Mouse (Mus musculus) mouse trophoblast stem cell (cell line): ENCODE results near the gene Dao.

Experiments used
- in situ Hi-C, 2 experiments: fragments of 300-500 bp; cut with MseI, MboI; formaldehyde crosslinking; loops; 2 replicates in 1 of 2; 3 replicates in 1 of 2; pipeline ENCODE4 v1.15.1; 2025

The Dao gene

DNA sequence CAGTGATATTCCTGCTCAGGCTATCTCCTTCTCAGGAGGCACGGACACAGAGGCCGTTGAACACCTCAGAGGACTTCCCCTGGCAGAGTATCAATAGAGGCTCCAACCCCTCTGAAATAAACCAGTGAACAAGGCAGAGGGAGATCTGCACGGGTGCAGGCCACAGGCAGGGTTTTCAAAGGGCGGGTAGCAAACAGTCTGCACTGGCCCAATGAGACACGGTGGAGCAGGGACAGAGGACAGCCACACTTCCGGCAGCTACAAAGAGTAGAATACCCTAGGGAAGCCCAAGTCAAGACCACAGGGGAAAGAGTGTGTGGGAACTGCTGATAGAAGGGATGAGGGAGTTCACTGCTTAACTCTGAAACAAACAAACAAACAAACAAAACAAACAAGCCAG is 20.0 kb upstream of the Dao start:
- in situ Hi-C loops: no loop called here

DNA sequence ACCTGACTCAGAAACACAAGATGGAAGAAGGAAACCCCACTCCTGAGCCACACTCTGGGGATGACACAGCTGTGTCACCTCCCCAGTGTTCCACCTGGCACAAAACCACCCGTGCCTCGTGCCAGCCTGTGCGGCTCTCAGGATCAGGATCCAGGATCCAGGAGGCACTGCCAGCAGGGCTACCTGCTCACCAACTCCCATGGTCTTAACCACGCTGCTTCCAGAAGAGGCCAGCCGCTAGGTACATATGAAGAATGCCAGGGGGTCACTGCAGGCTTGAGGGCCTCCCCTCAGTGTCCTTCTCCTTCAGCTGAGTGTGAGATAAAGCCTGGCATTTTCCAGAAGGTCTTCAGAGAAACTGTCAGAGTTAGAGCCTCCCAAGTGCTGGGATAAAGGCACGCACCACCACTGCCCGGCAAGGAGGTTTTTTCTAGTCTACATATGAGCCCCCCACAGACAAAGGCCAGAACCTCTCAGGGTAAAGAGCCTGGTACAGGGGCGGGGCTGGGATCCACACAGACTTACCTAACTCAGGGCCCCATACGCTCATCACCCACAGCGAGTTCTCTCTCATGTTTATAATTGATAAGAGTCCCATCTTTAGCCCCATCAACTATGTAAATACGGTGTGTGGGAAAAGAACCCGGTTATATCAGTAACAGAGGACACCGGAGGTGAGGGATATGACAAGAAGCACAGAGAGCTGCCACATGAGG is 19.3 kb upstream of the Dao start:
- in situ Hi-C loops: no loop called here

DNA sequence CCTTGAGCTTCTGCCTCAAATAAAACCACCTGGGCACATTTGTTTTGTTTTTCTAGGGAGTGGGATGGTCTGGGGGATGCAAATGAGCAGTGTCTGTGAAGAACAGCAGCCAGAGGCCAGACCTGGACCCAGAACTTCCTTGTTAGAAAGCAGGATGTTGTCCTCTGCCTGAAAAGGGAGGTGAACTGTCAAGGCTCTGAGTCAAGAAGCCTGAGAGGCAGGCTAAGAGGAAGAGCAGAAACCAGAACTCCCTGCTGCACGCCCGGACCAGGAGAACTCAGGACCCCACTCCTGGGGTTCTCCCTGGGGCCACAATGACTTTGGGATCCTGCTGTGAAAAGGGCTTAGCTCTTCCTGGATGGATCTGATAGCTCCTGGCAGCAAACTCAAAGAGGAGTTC is 17.8 kb upstream of the Dao start:
- in situ Hi-C loops: no loop called here

DNA sequence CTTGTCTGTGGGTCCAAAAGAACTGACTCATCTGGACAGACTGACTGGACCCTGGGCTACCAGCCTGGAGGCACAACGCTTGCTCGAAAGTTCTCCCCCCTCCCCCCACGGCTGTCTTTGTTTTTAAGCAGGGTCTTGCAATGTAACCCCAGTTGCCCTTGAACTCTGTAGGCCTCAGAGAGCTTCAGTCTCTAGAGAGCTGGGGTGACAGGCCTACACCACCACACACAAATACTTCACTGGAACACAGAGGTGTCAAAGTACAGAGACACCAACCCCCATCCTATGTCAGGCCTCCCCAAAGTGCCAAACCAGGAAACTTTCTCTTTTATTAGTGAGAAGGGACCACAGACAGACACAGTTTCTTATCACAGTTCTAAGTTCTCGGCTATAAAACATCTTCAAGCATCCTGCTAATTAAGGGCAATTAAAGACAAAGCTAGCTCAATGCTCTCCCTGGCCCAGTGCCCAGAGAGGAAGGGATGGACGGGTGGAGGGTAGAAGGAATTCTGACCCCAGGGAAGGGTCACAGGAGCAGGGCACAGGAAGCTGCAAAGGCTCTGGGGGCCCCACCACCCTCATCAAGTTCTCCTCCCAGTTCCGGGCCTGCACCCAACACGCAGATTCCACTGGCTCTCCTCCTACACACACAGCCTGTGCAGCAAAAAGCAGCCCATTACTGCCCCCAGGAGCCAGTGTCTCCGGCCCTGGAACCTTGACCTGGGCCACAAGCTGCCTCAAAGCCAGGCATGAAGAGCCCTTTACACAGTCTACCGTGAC is 17.1 kb upstream of the Dao start:
- in situ Hi-C loops: no loop called here

DNA sequence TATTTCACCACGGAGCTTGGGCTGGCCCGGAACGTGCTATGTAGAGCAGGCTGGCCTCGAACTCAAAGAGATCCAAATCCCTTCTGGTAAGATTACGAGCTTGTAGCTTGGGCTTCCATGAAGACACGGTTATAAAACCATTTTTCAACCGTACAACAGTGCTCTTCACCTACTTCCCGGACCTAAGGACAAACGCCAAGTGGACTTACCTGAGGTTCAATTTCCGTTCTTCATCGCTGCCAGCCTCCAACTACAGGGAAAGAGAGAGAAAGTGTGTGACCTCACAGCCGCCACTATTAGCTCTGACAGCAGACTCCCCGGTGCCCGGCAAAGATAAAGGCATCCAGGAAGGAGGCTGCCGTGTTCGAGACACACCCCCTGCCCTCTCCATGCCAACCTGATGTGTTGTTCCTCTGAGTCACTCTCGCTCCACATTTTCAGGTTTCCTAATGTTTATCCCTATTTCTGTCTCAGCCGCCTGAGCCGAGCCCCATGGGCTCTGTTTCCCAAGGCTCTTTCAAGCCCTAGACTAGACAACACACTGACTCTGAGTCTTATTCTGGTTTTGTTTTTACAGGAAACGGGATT is 14.0 kb upstream of the Dao start:
- in situ Hi-C loops: no loop called here

DNA sequence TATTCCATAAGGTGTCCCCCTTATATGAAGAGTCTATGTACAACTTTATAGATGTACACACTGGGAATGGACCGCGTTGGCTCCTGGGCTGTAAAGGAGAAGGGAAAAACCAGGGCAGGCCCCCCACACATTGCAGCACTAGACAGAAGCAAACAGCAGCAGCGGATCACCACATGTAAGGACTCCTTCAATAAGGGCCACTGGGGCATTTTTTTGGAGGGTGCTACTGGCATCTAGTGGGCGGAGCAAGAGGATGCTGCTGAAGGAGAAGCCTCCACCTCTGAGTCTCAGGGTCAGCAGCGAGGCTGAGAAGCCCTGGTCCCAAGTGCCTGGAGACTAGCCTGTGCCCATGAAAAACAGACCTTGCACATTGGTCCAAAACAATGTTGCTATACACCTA is 12.9 kb upstream of the Dao start:
- in situ Hi-C loops: no loop called here

DNA sequence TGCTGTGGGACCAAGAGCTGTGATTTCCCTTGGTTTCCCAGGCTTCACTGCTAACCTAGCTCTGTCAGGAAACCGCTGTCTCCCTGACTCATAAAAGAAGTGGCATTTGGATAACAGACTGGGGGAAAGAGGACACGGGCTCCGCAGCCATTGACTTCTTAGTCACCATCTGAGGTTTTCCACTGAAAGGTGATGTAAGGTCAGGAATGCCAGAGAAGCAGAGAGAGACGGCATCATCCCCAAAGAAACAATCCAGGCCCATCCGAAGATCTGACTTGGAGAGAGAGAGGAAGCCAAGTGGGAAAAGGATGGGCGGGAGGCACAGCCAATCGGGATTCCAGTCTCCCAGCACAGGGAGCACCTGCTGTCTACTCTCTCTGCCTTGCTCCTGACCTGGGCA is 12.4 kb upstream of the Dao start:
- in situ Hi-C loops: no loop called here

DNA sequence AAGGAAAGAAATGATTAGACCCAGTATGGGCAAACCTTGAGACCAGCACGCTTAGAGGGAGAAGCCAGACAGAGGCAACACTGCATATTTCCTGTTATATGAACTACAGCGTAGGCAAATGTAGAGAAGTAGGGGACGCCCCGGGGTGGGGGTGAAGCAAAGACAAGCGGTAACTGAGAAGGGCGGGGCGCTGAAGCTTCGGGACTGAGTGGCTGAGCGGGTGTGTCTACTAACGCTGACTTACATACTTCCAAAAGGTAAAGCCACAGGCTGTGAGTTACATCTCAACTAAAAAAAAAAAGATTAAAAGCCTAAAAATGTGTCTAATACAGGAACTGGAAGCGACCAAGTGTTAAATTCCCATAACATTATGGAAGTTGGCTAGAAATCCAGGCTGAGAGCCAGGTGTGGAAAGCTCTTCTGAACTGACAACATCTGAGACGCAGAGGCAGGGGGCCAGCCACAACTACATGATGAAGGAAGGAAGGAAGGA is 11.1 kb upstream of the Dao start:
- in situ Hi-C loops: no loop called here

DNA sequence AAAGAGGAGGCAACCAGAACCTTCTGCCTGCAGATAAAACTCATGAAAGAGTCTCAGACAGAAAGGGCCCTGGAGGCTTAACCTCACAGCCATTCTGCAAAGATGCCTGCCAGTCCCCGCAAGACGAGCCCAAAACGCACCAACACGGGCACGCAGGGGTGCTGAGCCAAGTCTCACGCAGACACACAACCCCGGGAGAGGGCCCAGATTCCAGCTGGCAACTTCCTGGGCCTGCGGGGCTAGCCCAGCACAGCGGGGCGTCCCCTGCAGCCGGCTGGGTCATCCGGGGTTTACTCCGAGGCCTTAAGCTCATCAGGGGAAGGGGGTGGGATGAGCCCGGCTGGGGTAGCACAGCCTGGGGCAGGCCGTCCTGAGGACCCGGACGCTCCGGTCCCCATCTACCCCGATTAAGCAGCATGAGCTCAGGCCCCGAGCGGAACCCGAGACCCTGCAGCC is 10.4 kb upstream of the Dao start:
- in situ Hi-C loops: no loop called here

DNA sequence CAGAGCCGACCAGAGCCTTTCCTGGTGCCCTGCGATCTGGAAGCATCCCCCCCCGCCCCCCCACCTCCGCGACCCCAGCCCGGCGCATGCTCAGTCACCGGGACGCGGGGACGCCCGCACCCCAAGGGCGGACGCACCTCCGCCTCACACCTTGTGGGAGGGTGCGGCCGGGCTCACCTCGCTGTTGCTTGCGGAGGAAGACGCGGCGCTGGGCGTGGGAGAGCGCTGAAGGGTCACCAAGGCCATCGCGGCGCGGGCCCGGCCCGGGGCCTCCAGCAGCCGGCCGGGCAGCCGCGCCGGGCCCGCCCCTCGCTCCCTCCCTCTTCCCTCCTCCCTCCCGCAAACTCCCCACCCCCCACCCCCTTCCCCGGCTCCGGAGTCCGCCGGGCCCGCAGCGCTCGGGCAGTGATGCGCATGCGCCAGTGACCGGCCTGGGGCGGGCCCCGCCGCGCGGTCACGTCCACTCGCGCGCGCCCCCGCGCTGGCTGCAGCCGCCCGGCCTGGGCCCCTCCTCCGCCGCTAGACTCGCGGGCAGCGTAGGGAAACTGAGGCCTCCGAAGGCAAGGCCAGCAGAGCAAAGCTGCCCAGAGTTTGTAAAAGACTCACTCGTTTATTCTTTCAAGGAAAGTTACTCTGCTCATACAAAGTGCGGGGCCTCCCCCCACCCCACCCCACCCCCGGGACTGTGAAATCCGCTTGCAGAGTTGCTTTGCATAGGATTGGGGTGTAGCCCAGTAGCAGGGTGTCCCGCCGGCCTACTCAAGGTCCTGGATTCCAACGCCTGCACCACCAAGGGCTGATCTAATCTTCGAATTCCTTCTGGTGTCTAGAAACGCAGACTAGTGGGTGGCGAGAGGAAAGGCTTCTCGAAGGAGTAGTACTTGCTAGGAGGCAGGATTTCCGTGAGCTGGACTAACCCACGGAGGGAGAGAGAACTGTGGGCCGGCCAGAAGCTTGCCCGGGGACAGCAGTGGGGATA is 9.7 kb upstream of the Dao start, which contains the start of gene Ssh1:
Ssh1 (minus strand) TSS at position 408 of the 979 bp plus-strand sequence.
- in situ Hi-C loops: no loop called here

DNA sequence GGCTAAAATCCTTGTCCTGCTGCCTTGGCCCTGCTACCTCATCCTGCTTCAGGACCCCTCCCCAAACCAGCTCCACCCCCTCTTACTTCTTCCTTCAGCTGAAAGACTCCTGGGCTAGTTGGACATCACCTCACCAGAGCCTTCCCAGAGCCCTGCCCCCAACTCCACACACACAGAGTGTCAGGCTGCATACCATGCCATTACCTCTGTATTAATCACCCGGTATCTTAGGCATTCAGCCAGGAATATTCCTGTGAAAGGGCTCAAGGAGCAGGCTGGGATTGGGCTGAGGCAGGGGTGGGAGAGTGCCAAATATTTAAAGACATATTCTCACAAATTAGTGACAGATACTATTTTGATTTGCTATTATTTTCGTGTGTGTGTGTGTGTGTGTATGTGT is 7.0 kb upstream of the Dao start:
- in situ Hi-C loops: no loop called here

DNA sequence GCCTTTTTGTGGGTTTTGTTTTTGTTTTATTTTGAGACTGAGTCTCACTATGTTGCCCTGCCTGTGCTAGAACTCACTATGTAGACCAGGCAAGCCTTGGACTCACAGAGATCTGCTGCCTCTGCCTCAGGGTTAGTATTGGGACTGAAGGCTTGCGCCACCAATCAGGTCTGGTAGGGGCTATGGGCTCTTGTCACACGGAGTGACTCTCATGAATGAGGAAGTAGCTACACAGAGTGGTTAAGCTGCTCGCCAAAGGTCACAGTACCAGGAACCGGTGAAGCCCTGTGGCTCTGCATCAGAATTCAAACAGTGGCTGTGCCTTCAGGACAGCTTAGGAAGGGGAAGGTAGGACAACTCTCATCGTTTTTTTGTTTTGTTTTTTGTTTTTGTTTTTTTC is 4.1 kb upstream of the Dao start:
- in situ Hi-C loops: no loop called here

DNA sequence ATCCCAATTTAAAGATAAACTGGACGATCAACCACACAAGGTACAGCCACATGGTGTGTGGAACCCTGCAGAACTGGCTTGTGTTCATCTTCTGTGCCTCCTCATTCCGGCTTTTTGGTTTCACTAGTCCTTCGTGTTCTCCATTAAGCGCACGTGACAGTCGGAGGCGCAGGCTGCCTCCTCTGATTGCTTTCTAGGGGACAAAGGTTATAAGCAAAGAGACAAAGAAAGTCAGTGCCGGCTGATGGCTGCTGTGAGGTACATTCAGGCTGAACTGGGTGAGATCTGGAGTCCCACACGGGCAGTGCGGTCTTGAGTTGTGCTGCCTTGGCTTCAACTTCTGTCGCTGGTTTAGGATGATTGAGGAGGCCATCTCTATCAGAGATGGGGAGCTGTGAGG is 1.1 kb downstream of the Dao start:
- in situ Hi-C loops: no loop called here

DNA sequence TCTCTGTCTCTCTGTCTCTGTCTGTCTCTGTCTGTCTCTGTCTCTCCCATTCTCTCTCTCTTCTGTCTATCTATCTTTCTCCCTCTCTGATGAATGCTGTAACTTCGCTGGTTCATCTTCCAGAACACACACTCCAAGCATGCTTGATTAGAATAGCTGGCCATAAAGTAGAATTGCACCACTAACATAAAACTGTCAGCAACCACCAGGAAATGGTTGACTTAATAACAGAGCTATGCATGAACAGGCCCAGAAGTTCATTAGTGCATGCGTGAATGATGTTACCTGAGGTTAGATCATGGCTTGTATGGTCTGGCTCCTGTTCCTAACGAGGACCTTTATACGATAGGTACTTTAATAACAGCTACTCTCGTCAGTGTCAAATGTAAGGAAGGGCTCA is 1.6 kb downstream of the Dao start:
- in situ Hi-C loops: no loop called here

DNA sequence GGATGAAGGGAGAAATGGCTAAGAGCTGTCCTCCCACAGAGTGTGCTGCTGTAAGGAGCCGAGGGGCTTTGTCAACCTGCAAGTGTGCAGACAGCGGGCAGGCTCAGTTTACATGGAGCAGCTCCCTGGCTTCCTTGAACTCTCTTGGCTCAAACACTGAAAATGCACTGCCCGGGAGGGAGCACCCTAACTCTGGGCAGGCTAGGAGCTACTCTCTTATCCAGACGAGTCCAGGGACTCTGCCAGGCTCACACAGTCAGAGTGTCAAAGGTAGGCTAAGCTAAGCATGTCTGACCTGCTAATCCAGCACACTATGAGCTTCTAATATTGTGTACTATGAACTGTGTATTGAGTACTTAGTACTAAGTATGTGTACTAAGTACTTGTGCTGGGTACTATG is 3.5 kb downstream of the Dao start:
- in situ Hi-C loops: no loop called here

DNA sequence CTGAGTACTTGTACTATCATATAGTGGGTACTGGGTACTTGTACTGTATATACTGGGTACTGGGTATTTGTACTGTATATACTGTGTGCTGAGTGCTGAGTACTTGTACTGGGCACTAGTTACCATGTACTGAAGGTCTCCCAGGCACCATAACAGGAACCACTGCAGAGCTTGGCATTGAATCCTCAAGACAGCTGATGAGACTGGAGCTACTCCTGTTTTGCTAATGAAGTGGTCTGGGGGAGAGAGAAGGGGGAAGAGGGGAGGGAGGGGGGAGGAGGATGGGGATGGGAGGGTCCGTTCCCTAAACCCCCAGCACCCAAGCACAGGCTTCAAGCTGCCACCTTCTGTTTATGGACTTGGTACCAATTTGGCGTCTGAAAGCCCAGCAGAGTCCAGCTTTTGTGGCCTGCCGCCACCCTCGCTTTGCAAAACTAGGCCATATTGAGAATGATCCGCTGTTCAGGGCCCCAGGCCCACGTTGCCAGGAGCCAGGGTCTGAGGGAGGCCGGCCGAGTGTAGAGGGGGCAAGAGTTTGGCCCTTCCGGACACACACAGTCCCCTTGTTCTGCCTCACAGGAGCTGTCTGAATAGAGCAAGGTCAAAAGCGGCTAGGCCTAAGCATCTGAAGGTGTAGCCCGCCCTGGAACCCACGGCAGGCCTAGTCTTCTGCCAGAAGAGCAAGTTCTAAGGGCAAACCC is 4.4 kb downstream of the Dao start:
- in situ Hi-C loops: no loop called here

DNA sequence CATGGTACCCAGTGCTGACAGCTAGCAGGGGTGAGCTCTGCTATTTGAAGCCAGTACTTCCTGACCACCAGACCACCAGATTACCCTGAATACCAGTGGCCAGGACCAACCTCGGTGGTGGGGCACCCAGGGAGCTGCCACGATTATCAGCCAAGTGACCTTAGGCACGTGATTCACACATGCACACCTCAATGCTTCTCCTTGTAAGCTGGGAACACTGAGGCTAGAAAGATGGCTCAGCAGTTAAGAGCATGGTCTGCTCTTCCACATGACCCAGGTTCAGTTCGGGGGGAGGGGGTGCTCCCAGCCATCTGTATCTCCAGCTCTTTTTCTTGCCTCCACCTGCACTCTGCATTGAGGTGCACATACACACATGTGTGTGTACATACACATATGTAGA is 5.5 kb downstream of the Dao start:
- in situ Hi-C loops: no loop called here

DNA sequence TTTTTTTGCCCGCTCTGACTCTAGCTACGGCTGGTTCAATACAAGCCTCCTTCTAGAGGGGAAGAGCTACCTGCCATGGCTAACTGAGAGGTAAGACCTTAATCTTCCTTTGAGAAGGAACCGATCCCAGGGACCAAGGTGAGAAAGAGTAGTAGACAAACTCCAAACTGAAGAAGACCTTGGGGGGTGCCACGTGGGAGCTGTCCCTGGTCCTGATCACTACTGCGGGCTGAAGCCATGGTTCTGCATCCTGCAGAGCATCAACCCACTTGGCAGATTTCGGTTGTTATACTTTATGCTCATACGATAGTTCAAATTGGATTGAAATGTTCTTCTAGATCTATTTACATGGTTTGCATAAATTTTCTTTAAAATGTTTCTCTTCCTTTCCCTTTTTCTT is 11.6 kb downstream of the Dao start:
- in situ Hi-C loops: no loop called here

DNA sequence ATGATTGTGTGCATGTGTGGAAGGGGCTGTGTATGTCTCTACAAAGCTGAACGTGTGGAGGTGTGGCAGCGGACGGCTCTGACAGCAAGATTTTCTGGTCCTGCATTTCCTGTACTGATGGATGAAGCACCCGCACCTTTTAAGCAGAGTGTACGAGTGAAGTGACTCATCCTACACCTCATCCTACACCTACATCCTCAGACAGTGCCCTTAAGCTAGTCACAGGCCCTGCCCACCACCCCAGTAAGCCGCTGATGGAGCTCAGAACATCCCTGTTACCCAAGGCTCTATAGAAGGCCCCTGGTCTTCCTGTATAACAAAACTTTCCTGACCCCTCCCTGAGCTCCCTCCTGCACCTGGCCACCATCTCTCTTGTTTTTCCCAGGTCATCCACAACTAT is 20.9 kb downstream of the Dao start:
- in situ Hi-C loops: no loop called here

DNA sequence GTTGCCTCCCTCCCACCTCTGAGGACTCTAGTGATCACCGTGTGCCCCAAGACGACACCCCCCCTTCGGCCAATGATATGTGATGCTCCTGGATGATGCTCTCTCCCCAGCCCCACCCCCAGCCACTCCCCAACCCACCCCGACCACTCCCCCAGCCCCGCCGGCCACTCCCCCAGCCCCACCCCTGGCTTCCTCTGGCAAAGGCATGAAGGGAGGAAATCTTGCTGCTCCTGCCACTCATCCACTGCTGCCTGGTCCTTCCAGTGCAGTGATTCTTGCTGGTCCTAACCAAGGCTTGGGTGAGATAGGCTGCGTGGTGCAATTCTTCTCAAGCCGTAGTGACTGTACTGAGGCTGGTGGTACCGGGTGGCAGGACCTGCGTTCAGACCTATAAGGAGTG is 21.4 kb downstream of the Dao start:
- in situ Hi-C loops: no loop called here
